Mouse (Mus musculus): ENCODE measurements around the gene Vasn. TPM values are rescaled to one million over a fixed set of nuclear protein-coding genes. Genes with fewer than 3 reads are reported as not detected.

Gene Vasn
- 25.1 and 25.9 TPM in 2 replicates for polyA plus RNA-seq (2015; fragmentation: Nextera tagmentation; extraction: Ambion mirVana)

DNA sequence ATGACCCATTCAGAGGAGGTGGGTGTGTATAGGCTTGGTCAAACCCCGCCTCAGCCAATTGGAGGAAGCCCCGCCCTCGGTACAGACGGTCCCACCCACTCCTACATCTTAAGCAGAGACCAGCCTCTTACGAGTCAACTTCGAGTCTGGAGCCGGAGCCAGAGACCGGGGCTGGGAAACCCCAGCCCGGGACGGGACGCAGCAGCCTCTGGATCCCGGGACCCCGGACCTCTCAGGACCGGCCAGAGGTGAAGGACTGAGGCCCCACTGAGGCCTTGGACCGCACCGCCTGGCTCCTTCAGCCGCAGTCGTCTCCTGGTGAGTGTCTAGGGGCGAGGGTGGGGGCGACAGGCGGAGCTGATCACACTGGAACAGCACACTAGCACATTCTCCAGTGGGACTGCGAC lies at the start of gene Vasn, which contains the start of gene Dnaja3:
Gene Vasn (plus strand): TSS at position 111 of the 407 bp plus-strand sequence.
Gene Dnaja3 (plus strand): TSS at position 159 of the 407 bp plus-strand sequence.
- under 1% methylated on average over 22 of the region's 22 CpGs for WGBS
- H3K4me2 ChIP-seq: peak within 1 kb of the TSS; percentile 63
- H3K27ac ChIP-seq: peak within 1 kb of the TSS; percentile 97
- peak within 1 kb of the TSS; percentile 64 for H3K4me3 ChIP-seq
- peak within 1 kb of the TSS; percentile 70 for H3K9ac ChIP-seq
- peaks cover 54% of the 10 kb centered on the region for H3K4me1 ChIP-seq
- peak; percentile 89 for ATAC-seq (ENCODE audit: borderline replicate concordance, extremely low read depth, low FRiP score, low TSS enrichment)
- no peaks in the 10 kb centered on the region for H3K36me3 ChIP-seq
- H3K27me3 ChIP-seq: no peaks in the 10 kb centered on the region
- H3K9me3 ChIP-seq: no peaks in the 10 kb centered on the region

DNA sequence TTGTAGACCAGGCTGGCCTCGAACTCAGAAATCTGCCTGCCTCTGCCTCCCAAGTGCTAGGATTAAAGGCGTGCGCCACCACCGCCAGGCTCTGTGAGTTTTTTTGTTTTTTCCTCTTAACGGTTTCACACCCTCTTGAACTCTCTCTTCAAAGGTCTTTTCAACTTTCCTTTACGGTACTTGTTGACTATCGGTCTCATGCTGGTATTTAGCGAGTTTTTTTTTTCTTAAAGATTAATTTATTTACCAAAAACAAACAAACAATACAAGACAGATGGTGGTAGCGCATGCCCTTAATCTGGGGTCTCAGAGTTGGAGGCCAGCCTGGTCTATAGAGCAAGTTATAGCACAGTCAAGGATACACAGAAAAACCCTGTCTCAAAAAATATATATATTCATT lies 49.5 kb upstream of the Vasn start:
- Histone ChIP-seq H3K9ac (no peak overlapping the region), H3K27me3 (no peaks in the 10 kb centered on the region), H3K9me3 (no peaks in the 10 kb centered on the region), H3K36me3 (peaks cover 14% of the 10 kb centered on the region; the same call in 1 of the 2 replicates), H3K4me1 (peaks cover 47% of the 10 kb centered on the region), H3K27ac (no peak overlapping the region), H3K4me2 (no peak overlapping the region), H3K4me3 (no peak overlapping the region)
- no peak for ATAC-seq (ENCODE audit: borderline replicate concordance, extremely low read depth, low FRiP score, low TSS enrichment)
- WGBS: 93% methylated on average over 9 of the region's 9 CpGs

DNA sequence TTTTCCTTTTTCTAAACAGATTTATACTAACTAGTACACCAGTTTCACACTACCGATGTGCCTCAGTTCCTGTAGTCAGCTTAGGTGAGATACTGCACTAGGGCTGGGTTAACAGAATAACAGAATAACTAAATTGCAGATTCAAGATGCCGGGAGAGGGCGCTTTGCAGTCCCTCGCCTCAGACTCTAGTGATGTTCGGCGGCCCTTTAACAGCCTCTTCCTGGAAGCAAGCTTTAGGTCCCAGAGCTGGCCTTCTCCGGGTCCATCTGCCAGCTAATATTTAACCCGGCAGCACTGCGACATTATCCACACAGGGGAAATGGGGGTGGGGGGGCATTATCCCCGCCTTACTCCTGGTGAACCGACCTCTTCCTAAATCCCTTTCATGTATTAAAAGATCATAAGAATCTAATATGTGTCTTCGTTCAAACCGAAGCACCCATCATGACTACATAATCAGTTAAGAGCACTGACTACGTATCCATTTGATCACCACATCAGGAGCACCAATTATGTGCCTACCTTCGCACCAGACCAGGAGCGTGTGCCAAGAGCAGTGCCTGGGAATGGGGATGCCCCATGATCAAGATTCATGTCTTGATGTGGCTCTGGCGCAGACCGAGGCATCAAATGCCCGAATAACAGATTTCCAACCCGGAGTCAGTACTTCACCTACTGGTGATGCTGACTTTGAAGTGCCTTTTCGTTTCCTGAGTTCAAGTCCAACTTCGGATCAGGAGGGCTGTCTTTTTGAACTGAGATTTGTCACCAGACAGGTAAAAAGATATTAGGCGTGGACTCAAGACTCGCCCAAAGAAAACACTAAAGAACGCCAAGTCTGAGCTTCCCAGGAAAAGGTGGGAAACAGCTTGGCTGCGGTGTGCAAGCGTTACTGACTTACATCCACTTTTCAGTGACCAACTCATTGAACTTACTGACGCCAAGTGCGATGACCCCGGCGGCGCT lies 46.5 kb upstream of the Vasn start:
- 10% methylated on average over 32 of the region's 32 CpGs for WGBS
- Histone ChIP-seq H3K36me3 (peaks cover 14% of the 10 kb centered on the region; the same call in 1 of the 2 replicates), H3K4me2 (peak overlapping the region; percentile 82), H3K4me1 (peaks cover 57% of the 10 kb centered on the region), H3K4me3 (peak overlapping the region; percentile 84), H3K27me3 (no peaks in the 10 kb centered on the region), H3K9me3 (no peaks in the 10 kb centered on the region), H3K9ac (peak overlapping the region; percentile 90), H3K27ac (peak overlapping the region; percentile 95)
- ATAC-seq (ENCODE audit: borderline replicate concordance, extremely low read depth, low FRiP score, low TSS enrichment): no peak

DNA sequence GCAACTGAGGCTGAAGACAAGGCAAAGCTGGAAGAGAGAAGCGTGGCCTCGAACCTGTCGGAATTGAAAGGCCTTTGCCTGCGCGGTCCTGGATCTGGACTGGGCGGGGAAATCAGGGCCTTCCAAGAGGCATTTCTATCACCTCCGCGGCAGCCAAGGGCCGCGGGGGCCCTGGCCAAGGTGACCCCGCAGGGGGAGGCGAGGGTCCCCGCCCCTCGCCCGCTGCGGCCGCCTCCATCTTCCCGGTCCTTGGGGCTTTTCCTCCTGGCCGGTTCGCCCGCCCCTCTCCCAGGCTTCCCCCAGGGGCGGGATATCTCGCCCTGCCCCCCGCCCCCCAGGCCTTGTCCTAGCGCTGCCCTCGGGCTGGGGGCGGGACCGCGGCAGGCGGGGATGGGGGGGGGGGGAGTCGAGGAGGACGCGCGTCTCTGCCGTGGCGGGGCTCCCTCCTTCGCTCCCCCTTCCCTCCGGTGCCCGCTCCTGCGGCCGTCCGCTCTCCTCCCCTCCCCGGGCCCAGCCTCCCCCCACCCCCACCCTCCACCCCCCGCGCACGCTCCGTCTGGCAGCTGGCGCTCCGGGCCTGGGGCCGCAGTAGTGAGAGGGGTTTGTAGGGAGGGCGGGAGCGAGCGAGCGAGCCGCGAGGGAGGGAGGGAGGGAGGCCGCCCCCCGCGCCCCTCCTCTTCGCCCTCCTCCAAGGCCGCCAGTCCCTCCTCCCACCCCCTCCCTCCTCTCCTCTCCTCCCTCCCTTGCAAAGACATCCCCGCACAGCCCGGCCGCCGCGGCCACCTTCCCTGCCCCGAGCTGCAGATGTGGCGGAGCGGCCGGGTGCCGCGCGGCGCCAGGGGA lies 45.5 kb upstream of the Vasn start, which contains the start of gene Glis2:
Gene Glis2 (plus strand): TSS at position 743 of the 843 bp plus-strand sequence.
- Histone ChIP-seq H3K9me3 (no peaks in the 10 kb centered on the region), H3K27ac (peak within 1 kb of the TSS; percentile 95), H3K27me3 (no peaks in the 10 kb centered on the region), H3K4me3 (peak within 1 kb of the TSS; percentile 84), H3K9ac (peak within 1 kb of the TSS; percentile 90), H3K4me2 (peak within 1 kb of the TSS; percentile 82), H3K4me1 (peaks cover 65% of the 10 kb centered on the region), H3K36me3 (peaks cover 14% of the 10 kb centered on the region; the same call in 1 of the 2 replicates)
- ATAC-seq (ENCODE audit: borderline replicate concordance, extremely low read depth, low FRiP score, low TSS enrichment): peak; percentile 88
- WGBS: 1% methylated on average over 18 of the region's 74 CpGs

DNA sequence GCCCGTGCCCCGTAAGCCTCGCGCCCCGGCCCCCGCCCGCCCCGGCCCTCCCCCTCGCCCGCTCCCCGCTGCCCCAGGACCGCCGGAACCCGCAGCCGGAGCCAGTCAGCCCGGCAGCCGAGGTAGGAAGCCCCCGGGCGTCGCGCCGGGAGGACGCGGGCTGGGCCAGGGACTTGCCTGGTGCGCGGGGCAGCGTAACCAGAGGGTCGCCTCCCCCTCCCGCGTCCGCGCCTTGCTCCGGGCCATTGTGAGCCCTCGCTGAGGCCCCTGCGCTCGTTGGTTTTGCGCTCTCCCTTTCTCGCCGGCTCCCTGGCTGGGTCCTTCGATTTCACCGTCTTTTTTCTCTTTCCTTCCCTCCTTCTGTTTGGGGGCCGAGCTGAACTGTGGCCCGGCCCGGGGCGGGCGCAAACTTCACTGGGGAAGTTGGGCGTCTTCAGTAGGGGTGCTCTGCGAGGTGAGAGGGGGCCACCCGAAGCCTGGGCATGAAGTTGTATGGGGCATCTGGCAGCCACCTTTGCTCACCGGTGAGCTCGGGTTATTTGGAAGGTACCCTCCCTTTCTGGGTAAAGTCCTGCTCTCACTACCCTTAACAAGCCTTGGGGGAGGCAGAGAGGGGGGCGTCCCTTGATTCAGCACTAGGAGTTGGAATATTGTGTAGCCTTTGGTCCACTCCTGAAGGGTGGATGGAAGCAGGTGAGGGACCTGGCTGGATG lies 44.8 kb upstream of the Vasn start:
- Histone ChIP-seq H3K9me3 (no peaks in the 10 kb centered on the region), H3K27ac (peak overlapping the region; percentile 95), H3K4me2 (peak overlapping the region; percentile 82), H3K9ac (peak overlapping the region; percentile 90), H3K27me3 (no peaks in the 10 kb centered on the region), H3K36me3 (peaks cover 14% of the 10 kb centered on the region; the same call in 1 of the 2 replicates), H3K4me3 (peak overlapping the region; percentile 84), H3K4me1 (peaks cover 68% of the 10 kb centered on the region)
- 0% methylated on average over 40 of the region's 52 CpGs for WGBS
- peak; percentile 20; the same call in 1 of the 2 replicates for ATAC-seq (ENCODE audit: borderline replicate concordance, extremely low read depth, low FRiP score, low TSS enrichment)

DNA sequence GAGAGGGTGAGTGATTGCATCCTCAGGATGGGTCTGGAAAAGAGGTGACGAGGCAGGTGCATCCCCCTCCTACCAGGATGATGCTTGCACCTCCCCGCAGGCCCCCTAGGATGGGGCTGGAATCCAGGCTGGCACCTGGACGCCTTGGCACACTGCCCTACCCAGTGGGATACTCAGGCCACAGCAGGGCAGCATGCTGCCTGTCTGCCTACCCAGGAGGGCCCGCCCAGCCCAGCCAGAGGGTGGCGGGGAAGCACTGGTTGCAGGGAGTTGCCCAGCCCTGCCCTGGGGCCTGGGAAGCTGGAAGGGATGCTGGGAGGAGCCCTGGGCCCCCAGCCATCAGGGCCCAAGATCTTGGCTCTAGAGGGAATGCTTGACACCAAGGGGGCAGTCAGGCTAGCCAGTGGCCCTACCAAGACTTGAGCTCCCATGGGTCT lies 44.2 kb upstream of the Vasn start:
- 8% methylated on average over 5 of the region's 5 CpGs for WGBS
- Histone ChIP-seq H3K36me3 (peaks cover 10% of the 10 kb centered on the region; the same call in 1 of the 2 replicates), H3K9me3 (no peaks in the 10 kb centered on the region), H3K27me3 (no peaks in the 10 kb centered on the region), H3K27ac (peak overlapping the region; percentile 95), H3K4me2 (peak overlapping the region; percentile 82), H3K4me3 (peak overlapping the region; percentile 84), H3K4me1 (peaks cover 72% of the 10 kb centered on the region), H3K9ac (peak overlapping the region; percentile 90)
- ATAC-seq (ENCODE audit: borderline replicate concordance, extremely low read depth, low FRiP score, low TSS enrichment): peak; percentile 11; the same call in 1 of the 2 replicates

DNA sequence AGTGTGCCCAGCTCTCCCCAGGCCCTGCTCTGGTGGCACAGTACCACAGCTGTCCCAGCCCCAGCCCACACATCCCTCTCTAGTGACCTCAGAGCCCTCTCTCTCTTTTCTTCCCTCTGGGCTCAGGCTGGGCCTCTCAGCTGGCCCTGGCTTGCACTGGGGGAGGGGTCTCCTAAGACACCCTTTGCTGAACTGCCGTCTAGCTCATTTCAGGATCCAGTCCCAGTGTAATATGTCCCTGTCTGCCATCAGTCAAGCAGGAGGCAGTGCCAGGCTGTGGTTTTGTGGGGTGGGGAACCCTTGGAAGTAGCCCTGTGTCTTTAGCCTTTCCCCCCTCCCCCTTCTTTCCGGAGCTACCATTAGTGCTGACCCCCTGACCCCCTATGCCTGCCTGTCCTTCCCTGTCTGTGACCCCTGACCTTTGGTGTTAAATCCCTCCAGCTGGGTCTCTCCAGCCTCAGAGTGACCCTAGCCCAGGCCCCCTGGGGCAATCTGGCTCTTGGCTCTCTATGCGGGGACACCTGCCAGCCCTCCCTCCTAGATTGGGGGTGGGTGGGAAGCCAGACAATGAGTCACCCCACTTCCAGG lies 43.5 kb upstream of the Vasn start:
- ATAC-seq (ENCODE audit: borderline replicate concordance, extremely low read depth, low FRiP score, low TSS enrichment): peak; percentile 6; the same call in 1 of the 2 replicates
- peaks cover 77% of the 10 kb centered on the region for H3K4me1 ChIP-seq
- no peaks in the 10 kb centered on the region for H3K27me3 ChIP-seq
- H3K4me3 ChIP-seq: peak overlapping the region; percentile 84
- 15% methylated on average over 3 of the region's 3 CpGs for WGBS
- peak overlapping the region; percentile 90 for H3K9ac ChIP-seq
- H3K27ac ChIP-seq: peak overlapping the region; percentile 95
- H3K9me3 ChIP-seq: no peaks in the 10 kb centered on the region
- H3K4me2 ChIP-seq: peak overlapping the region; percentile 82
- H3K36me3 ChIP-seq: 0 out of 2 replicates have a peak, but pooled peaks cover 4% of the 10 kb centered on the region

DNA sequence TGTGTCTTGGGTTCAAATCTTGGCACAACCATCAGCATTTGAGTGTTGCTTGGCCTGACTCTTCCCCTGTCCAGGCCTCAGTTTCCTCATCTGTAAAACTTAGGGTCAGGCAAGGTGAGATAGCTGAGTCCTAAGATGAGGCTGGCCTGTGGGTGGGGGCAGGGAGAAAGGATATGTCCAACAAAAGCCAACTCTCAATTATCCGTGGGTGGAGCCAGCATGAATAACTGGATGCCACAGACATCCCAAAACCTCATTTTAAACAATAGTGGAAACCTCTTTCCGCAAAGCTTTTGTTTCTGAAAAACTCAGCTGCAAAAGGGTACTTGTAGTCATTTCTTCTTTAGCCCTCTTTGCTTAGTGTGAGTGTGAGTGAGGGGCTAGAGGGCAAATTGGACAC lies 42.9 kb upstream of the Vasn start:
- no peak overlapping the region for H3K9ac ChIP-seq
- no peaks in the 10 kb centered on the region for H3K9me3 ChIP-seq

DNA sequence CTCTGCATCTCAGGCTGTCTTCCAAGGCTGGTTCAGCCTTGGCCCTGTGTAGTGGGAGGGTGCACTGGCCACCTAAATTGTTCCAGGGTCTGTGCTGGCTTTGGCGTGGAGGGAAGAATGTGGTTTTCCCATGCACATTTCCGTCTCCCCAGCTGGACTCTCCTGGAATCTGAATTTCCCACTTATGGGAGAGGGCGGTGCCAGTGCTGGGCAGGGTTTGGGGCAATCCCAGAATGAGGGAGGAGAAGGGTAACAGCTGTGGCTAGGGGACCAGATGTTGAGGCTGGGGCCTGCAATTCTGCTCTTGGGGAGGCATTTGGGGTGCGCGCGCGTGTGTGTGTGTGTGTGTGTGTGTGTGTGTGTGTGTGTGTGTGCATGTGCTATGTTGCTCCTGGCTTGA lies 42.4 kb upstream of the Vasn start:
- no peaks in the 10 kb centered on the region for H3K9me3 ChIP-seq
- H3K27ac ChIP-seq: peak overlapping the region; percentile 54
- ATAC-seq (ENCODE audit: borderline replicate concordance, extremely low read depth, low FRiP score, low TSS enrichment): no peak
- WGBS: 42% methylated on average over 7 of the region's 7 CpGs
- H3K4me1 ChIP-seq: peaks cover 77% of the 10 kb centered on the region
- no peak overlapping the region for H3K9ac ChIP-seq
- peak overlapping the region; percentile 11; the same call in 1 of the 2 replicates for H3K4me3 ChIP-seq
- no peaks in the 10 kb centered on the region for H3K27me3 ChIP-seq
- H3K36me3 ChIP-seq: no peaks in the 10 kb centered on the region
- H3K4me2 ChIP-seq: peak overlapping the region; percentile 82

More for the DNA sequence above, 42.9 kb upstream of the Vasn start:
- Histone ChIP-seq H3K4me2 (peak overlapping the region; percentile 82), H3K4me1 (peaks cover 77% of the 10 kb centered on the region), H3K27me3 (no peaks in the 10 kb centered on the region), H3K36me3 (0 out of 2 replicates have a peak, but pooled peaks cover 2% of the 10 kb centered on the region), H3K4me3 (peak overlapping the region; percentile 84), H3K27ac (peak overlapping the region; percentile 54)
- ATAC-seq (ENCODE audit: borderline replicate concordance, extremely low read depth, low FRiP score, low TSS enrichment): no peak
- 49% methylated on average over 2 of the region's 2 CpGs for WGBS

DNA sequence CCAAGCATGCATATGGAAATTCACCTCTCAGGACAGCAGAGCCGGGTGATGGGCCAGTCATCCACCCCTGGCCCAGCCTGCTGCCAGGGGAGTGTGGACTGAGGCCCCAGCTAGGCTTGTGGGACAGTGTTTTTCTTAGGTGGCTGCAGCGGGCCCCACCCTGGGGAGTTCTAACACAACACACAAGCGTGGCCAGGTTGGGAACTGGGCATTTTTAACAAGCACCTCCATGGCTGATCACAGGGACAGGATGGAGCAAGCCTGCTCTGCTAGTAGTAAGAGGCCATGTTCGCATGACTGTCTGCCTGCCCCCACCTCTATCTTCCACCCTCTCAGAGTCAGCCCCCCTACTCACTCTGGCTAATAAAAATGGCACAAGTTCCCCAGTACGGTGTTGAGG lies 41.7 kb upstream of the Vasn start:
- ATAC-seq (ENCODE audit: borderline replicate concordance, extremely low read depth, low FRiP score, low TSS enrichment): no peak
- no peaks in the 10 kb centered on the region for H3K36me3 ChIP-seq
- H3K9me3 ChIP-seq: no peaks in the 10 kb centered on the region
- 66% methylated on average over 5 of the region's 5 CpGs for WGBS
- H3K27ac ChIP-seq: no peak overlapping the region
- no peak overlapping the region for H3K9ac ChIP-seq
- H3K27me3 ChIP-seq: no peaks in the 10 kb centered on the region
- no peak overlapping the region for H3K4me2 ChIP-seq
- H3K4me3 ChIP-seq: no peak overlapping the region
- peaks cover 78% of the 10 kb centered on the region for H3K4me1 ChIP-seq
